Mouse (Mus musculus) G1E-ER4 (cell line): ENCODE data around the gene Pola1. TPM values are rescaled to one million over a fixed set of nuclear protein-coding genes. Genes with fewer than 3 reads are reported as not detected.

Experiments
- GATA1 ChIP-seq: IDR thresholded peaks from one replicate; pipeline ENCODE4 v1.8.0; 2012; ENCODE audit warnings: low read length, inconsistent platforms
- polyA plus RNA-seq: library from polyadenylated mRNA; stranded (reverse); fragments of >175 nt; gene quantifications from 2 replicates; pipeline ENCODE4 v1.2.3, GENCODE M21; 2012

Pola1 gene
- polyA plus RNA-seq, 1 experiment, result 2.2 TPM

- TF ChIP-seq GATA1, result no peak
Observed at GRCm38 (mm10) chrX:93281028-93281723, 350.8 kb downstream of the Pola1 start.

GRCm38 (mm10) chrX:93279940-93280339 is 352.0 kb downstream of the Pola1 start:
- TF ChIP-seq GATA1, result no peak

- no peak for TF ChIP-seq GATA1
Observed at GRCm38 (mm10) chrX:93275689-93276088, 356.3 kb downstream of the Pola1 start.

Other genes with a start within 250 kb of the Pola1 start
- gene Pcyt1b, start 22.7 kb upstream of the Pola1 start, polyA plus RNA-seq, result 2.1 and 4.4 TPM in 2 replicates
- 17.1 and 26.5 TPM in 2 replicates for gene Pdk3, start 200.0 kb upstream of the Pola1 start, polyA plus RNA-seq